Mouse (Mus musculus): ENCODE measurements around the gene Mief2.

Mief2 gene

DNA sequence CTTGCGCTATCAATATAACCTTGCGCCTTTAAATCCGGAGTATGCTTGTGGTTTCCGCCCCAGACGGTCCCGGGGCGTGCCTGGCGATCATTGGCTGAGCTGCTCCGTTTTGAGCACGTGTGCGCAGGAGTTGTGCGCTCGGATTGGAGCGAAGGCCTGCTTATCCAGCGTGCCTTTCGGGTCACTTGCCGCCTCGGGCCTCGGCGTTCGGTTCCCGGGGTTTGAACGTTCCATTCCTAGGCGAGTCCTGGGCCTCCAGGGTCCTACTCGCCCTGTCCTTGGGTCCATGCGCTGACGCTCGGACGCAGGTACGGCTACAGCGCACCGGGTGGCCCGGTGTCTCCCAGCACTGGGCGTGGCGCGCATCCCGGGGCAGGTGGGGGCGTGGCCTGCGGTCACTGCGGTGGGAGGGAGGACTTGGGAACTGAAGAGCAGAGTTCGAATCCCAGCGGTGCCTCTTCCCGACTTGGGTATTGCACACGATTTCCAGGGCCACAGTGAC lies at the start of gene Mief2:
TSS of gene Mief2 (plus strand) at position 139 of the 502 bp plus-strand sequence.
- peak; percentile 89 for ATAC-seq (ENCODE audit: low TSS enrichment)

DNA sequence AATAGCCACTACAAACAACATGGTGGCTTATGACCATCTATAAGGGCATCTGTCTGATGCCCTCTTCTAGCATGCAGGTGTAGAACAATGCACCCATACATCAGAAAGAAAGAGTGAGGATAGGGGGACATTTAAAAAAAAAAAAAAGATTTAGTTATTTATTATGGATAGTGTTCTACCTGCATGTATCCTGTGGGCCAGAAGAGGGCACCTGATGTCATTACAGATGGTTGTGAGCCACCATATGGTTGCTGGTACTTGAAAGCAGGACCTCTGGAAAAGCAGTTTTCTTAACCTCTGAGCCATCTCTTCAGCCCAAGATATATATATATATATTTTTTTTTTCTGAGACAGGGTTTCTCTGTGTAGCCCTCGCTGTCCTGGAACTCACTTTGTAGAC lies 32.0 kb upstream of the Mief2 start:
- ATAC-seq (ENCODE audit: low TSS enrichment) = no peak

DNA sequence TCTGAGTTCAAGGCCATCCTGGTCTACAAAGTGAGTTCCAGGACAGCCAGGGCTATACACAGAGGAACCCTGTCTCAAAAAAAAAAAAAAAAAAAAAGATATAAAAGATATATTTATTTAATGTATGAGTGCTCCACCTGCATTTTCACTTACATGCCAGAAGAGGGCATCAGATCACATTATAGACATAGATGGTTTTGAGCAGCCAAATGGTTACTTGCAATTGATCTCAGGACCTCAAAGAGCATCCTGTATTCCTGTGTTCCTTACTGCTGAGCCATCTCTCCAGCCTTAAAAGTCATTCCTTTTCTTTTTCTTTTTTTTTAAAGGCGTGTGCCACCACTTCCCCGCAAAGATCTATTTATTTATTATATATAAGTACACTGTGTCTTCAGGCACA lies 30.6 kb upstream of the Mief2 start:
- ATAC-seq (ENCODE audit: low TSS enrichment) = no peak

DNA sequence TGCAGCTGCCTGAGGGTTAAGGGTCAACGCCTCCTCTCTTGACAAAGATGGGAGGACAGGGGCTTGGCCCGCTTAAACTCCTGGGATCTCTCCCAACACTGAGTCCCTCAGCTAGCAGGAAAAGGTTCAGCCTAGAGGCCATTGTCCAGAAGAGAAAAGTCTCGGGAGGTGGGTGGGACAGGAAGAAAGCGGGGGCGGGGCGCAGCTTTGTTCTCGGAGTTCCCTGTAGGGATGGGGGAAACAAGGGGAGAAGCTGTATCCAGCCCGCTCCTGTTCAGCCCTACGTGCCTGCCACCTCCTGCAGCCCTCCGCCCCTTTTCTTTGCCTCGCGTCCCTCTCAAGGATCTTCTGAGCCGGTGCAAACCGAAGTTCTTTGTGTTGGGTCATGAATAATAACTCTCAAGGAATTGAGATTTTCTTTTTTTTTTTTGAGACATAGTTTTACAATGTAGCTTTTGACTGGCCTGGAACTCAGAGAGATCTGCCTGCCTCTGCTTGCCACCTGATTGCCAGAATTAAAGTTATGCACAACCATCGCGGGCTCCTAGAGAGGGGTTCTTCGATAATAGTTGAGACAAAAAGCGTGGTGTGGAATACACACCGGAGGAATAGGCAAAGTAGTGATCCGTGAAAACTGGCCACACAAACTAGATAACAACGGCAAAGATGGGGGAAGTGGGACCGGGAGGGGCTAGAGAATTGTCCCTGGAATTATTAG lies 29.2 kb upstream of the Mief2 start:
- ATAC-seq (ENCODE audit: low TSS enrichment) = peak; percentile 15

DNA sequence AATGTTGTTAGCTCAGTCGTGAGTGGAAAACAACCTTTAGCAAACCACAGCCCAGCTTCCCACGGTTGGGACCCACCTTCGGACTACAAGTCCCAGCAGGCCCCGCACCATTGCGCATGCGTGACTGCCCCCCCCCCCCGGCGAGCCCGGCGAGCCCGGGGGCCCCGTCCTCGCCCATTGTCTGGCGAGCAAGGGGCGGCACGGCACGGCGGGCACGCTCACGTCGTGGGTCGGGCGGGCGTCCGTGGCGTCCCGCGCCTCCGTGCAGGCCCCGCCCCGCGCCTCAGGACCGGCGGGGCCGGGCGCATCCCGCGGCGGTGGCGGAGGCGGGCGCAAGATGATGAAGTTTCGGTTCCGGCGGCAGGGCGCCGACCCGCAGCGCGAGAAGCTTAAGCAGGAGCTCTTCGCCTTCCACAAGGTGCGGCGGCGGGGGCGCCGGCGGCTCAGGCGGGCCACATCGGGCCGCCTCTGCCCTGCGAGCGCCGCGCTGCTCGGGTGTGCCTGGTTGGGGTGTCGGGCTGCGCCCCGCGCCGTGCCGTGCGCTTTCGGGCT lies 28.6 kb upstream of the Mief2 start, which contains the start of gene Llgl1:
TSS of gene Llgl1 (plus strand) at position 200 of the 552 bp plus-strand sequence.
- ATAC-seq (ENCODE audit: low TSS enrichment) = peak; percentile 92

DNA sequence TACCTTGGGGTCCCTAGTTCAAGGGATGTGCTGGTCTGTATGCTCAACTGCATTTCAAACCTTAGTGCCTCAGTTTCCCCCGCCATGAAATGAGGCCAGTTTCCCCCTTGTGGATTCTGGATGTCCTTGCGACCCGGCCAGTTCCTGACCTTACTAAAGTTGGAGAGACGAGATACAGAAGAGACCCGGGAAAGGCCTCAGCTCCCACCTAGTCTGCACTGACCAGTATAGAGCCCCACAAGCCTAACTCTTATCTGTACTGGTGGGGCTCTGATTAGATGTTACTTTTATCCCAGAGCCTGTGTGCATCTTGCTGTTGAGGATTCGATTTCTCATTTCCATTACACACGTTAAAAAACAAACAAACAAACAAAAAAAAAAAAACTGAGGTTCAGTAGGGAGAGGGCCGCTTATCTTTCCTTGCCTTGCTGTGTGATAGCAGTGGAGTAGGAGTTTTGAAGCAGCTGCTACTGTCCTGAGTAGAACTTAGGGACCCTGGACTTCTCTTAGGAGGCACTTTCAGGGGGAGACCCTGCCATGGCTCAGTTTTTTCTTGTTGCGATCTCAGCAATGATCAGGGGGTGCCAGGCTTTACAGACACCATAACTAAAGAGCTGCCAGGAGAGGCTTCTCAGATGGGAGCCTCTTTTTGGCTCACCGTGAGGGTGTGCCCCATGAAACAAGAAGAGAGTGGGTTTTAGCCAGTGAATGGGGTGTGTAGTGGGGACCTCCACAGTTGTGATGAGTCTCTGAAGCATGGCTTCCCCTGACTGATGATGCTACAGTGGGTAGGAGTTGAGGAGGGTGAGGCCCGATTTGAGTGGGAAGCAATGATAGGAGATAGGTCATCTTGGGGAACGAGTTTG lies 27.6 kb upstream of the Mief2 start:
- ATAC-seq (ENCODE audit: low TSS enrichment) = no peak

DNA sequence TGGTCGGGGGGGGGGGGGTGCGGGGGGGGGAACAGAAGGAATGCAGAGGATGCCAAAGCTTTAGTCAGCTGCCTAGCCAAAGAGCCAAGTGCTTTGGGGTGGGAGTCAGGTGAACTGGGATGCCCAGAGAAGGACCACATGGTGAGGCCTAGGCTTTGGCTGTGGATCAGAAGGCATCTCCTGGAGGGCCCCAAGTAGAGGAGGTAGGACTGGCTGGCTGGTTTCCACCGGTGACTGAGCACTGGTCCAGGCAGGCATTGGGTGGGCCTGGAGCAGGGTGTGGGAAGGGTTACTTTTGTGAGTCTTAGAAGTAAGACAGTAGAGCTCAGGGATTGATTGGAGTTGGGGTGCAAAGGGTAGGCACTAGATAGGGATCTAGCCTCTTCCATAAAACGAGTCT lies 26.6 kb upstream of the Mief2 start:
- ATAC-seq (ENCODE audit: low TSS enrichment) = no peak

DNA sequence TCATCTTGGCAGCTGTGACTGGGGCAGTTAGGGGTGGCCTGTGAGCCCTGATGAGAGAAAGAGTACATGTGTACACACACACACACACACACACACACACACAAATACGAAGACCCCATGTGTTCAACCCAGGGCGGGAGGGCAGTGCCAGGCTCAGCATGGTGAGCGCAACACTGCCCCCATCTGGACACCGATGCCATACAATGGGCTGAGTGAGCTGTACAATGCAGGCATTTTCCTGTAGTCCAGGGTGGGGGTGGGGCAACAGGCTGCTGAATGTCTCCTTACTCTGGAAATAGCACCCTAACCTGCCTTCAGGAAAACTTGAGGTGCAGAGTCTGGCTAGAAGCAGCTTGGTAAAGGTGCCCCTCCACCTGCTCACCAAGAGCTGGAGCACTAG lies 25.1 kb upstream of the Mief2 start:
- ATAC-seq (ENCODE audit: low TSS enrichment) = no peak

DNA sequence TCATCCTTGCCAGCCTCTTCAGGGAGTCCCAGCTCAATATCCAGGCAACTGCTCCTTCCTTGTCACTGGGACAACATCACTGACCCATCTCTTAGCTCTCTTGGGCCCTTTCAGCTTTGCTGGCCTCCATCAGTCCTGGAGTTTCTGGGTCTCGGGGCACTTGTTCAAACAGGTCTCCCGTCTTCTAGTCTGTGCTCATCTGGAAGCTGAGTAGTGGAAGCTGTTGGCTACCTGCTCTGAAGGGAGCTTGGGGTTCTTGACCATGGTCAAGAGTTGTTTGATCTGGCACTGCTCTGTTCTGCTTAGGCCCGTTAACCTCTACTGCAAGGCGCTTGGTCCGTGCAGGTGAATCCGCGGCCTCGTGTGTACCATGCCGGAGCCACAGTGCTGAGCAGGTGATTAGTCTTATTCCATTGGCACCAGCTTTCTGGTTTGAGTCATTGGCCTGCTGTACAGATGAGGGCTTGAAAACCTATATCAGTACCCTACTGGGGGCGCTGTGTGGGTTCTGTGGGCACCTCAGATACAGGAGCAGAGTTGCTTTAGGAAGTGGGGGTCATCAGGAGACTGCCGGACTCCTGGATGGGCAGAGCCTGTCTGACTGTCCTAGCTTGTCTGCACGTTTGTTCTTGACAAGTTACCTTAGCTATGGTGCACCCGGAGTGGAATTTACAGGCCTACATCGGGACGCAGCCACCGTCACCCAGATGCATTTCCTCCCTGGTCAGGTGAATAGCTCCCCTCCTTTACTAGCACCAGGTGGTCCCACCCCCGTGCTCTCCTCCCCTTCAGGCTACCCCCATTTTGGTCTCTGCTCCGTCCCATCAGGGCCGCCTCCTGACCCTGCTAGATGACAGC lies 23.9 kb upstream of the Mief2 start:
- no peak for ATAC-seq (ENCODE audit: low TSS enrichment)

DNA sequence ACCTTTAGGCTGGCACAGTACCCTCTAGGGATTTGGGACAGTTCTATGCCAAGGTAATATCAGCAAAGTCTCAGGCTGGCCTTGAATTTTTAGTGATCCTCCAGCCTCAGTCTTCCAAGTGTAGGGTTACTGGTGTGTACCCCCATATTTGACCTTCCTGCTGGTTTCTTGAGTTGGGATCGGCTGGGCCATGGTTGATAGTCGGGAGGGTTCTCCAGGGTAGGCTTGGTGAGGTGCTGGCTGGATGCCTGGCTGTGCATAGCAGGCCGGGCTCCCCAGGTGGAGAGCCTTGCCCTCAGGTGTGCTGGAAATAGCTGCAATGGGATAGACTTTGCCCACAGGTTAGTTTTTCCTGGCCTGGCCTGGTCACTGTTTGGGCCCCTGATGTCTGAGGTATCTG lies 22.9 kb upstream of the Mief2 start:
- ATAC-seq (ENCODE audit: low TSS enrichment) = no peak

DNA sequence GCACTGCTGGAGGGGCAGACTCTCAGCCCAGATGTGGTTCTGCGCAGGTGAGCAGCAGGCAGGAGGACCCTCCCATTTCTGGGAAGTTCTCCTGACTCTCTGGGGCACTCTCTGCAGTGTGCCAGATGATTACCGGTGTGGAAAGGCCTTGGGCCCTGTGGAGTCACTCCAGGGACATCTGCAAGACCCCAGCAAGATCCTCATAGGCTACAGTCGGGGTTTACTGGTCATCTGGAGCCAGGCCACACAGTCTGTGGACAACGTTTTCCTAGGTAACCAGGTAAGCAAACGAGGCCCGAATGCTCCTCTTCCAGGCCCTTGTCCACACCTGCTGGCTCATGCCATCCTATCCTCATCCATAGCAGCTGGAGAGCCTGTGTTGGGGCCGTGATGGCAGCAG lies 22.1 kb upstream of the Mief2 start:
- no peak for ATAC-seq (ENCODE audit: low TSS enrichment)

DNA sequence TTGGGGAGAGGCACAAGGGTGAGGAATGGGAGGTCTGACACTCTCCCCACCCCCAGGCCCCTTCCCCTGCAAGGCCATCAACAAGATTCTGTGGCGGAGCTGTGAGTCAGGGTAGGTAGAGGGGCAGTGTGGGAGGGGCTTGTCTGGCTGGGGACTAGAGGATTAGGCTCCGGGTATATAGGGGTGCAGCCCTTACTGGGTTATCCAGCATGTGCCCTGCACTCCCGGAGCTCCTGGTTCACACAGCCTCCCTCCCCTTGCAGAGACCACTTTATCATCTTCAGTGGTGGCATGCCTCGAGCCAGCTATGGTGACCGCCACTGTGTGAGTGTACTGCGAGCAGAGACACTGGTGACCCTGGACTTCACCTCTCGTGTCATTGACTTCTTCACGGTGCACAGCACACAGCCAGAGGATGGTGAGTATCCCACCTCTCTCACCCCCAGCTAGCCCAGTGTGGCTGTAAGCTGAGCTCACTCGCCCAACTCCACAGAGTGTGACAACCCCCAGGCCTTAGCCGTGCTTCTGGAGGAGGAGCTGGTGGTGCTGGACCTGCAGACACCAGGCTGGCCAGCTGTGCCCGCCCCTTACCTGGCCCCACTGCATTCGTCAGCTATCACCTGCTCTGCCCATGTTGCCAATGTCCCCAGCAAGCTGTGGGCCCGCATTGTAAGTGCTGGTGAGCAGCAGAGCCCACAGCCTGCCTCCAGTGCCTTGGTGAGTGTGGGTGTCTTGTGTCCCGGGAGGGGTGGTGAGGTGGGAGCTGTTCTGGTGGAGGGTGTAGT lies 21.3 kb upstream of the Mief2 start:
- peak; percentile 29; the same call in 1 of the 2 replicates for ATAC-seq (ENCODE audit: low TSS enrichment)

DNA sequence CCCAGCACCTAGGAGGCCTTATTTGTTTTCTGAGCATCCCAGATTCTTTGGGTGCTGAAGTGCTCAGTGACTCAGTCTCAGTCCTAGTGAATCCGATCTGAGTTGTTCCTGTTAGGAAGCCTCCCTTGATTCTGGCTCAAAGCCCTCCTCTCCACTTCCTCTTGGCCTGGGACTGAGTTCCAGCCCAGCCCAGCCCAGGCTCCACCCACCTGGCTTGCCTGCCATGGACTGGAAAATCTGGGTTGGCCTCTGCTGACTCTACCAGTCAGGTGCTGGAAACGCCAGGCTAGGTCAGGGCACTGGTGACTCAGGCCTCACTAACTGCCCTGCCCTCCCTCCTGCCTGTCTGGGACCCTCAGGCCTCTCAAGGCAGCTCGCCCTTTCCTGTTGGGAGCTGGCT lies 20.5 kb upstream of the Mief2 start:
- peak; percentile 38 for ATAC-seq (ENCODE audit: low TSS enrichment)

DNA sequence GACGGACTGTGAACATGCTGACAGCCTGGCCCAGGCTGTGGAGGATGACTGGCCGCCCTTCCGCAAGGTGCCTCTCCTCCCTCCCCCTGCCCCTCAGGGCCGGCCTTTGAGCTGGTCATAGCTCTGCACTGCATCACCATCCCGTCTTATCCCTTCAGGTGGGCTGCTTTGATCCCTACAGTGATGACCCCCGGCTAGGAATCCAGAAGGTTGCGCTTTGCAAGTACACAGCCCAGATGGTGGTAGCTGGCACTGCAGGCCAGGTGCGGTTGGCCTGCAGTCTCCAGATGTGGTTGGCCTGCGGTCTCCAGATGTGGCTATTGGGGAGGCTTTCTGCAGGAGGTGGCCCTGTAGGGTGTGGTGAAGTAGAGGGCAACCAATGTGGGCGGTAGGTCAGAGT lies 19.6 kb upstream of the Mief2 start:
- no peak for ATAC-seq (ENCODE audit: low TSS enrichment)

DNA sequence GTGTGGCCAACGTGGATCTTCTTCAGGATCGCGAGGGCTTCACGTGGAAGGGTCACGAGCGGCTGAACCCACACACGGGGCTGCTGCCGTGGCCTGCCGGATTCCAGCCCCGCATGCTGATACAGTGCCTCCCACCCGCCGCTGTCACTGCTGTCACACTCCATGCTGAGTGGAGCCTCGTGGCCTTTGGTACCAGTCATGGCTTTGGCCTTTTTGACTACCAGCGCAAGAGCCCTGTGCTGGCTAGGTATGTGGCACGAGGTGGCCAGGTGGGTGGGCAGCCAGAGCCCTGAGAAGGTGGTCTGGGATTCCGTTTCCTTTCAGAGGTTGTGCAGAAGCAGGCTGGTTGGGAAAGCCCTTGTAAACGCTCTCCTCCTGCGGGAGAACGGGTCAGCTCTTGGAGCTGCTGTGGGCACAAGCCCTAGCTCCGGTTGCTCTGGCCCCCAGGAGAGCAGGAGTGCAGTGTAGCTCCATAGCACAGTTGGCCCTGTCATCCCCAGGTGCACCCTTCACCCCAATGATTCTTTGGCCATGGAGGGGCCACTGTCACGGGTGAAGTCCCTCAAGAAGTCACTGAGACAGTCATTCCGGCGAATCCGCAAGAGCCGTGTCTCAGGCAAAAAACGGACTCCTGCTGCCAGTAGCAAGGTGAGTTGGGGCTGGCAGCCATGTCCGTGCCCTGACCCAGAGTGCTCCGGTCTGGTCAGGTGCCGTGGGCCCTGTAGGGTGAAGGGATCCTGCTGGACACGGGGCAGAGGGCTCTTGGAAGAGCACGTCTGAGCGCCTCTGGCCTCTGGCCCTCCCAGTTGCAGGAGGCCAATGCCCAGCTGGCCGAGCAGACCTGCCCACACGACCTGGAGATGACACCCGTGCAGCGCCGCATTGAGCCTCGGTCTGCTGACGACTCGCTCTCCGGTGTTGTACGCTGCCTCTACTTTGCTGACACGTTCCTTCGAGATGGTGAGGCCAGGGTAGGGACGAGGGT lies 18.4 kb upstream of the Mief2 start:
- ATAC-seq (ENCODE audit: low TSS enrichment) = no peak

DNA sequence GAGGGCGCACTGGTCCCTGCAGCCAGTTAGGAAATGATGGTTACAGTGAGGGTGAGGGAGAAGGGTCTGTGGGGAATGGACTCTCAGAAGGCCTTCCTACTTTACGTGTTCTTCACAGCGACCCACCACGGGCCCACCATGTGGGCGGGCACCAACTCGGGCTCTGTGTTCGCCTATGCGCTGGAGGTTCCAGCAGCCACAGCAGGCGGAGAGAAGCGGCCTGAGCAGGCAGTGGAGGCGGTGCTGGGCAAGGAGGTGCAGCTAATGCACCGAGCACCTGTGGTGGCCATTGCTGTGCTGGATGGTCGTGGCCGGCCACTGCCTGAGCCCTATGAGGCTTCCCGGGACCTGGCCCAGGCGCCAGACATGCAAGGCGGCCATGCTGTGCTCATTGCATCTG lies 17.0 kb upstream of the Mief2 start:
- ATAC-seq (ENCODE audit: low TSS enrichment) = no peak

DNA sequence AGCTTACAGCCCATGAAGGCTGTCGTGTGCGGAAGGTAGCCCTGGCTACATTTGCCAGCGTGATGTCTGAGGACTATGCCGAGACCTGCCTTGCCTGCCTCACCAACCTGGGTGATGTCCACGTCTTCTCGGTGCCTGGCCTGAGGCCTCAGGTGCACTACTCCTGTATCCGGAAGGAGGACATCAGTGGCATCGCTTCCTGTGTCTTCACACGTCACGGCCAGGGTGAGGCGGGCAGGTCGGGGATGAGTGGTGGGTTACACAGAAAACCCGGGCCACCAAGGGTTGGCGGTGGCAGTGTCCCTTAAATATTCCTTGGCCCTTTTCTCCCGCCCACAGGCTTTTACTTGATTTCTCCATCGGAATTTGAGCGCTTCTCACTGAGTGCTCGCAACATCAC lies 16.2 kb upstream of the Mief2 start:
- ATAC-seq (ENCODE audit: low TSS enrichment) = no peak

DNA sequence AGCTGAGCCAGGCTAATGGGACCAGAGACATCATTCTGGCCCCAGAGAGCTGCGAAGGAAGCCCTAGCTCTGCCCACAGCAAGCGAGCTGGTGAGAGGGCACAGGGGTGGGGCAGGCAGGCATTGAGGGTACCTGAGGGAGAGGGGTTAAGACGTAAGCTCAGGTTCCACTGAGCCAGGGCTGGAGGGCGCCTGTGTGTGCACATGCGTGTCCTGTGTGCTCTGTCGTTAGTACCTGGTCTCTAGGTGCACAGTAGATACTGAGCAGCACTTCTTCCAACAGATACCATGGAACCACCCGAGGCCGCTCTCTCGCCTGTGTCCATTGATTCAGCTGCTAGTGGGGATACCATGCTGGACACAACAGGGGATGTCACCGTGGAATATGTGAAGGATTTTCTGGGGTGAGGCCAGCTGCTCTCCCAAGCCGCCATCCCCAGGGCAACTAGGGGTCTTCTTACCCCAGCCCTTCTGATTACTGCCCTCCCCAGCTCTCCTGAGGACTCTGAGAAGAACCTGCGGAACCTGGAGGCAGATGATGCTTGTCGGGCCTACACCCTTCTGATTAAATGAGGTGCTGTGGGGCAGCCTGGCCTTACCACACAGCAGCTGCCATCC lies 15.5 kb upstream of the Mief2 start:
- no peak for ATAC-seq (ENCODE audit: low TSS enrichment)

DNA sequence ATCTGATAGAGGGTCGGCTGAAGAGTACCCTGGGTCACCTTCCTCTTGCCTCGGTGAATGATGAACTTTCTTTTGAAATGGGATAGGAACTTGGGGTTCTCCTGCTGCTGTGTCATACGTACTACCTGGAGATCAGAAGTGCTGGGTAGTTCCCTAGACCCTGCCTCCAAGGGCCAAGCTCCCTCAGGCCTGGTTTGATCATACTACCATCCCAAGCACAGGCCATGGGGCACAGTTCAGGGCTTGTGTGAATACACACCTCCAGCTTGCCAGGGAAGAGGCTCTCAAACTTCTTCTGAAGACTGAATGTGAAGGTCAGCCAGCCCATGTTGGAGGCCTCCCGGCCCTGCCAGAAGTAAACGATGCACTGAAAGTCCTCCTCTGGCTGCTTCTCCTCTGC lies 12.4 kb upstream of the Mief2 start:
- no peak for ATAC-seq (ENCODE audit: low TSS enrichment)

Data from frontal cortex, adult (tissue).